Mouse (Mus musculus): Measurements from ENCODE around the gene Rfx1. TPM values are rescaled to one million over a fixed set of nuclear protein-coding genes. Genes with fewer than 3 reads are reported as not detected.

The Rfx1 gene
- total and polyA plus RNA-seq, 2 experiments from 2014 or later, result 6.0 to 29.0 TPM

GRCm38 (mm10) chr8:84144636-84145245 is 78.1 kb downstream of the Rfx1 start:
- ATAC-seq (no peak), DNase-seq (ENCODE audit: low spot score) (no peak)
- no peak for TF ChIP-seq CTCF (IDR thresholded peaks at IDR 0.05; ENCODE audit: low read depth)
- H3K9me3 ChIP-seq (ENCODE audit: low read length), result no peaks in the 10 kb centered on the region
- peaks cover 41% of the 10 kb centered on the region for H3K36me3 ChIP-seq (ENCODE audit: insufficient read depth, low read length)
- no peak overlapping the region for H3K4me3 ChIP-seq (ENCODE audit: low read length)
- no peaks in the 10 kb centered on the region for H3K27me3 ChIP-seq (ENCODE audit: insufficient read depth, low read length)
- WGBS, result 92% methylated on average over 8 of the region's 8 CpGs
- H3K4me1 ChIP-seq (ENCODE audit: insufficient read depth, low read length), result peaks cover 12% of the 10 kb centered on the region
- no peak overlapping the region for H3K27ac ChIP-seq
- no peak overlapping the region for H3K4me2 ChIP-seq (ENCODE audit: low read depth, low read length)
- H3K9ac ChIP-seq (replicated peaks; ENCODE audit: low read length), result no peak overlapping the region

MicroRNAs within 50 kb of the gene (microRNA counts, 519-probe panel; counts per million panel counts)
- 3,618 counts per million, percentile 62 among the panel's probes with 10 or more counts for microRNA mmu-miR-709

Small RNA genes within 50 kb of the gene (microRNA-seq; reads per million reads assigned to microRNA genes)
- 0 reads per million in 2 experiments for gene Mir709

Other genes starting within 250 kb of the Rfx1 start
- 393 and 469 TPM in 2 replicates for gene Adgrl1, start 166.7 kb upstream of the Rfx1 start, total RNA-seq (2014; rRNA removed)
- gene Adgrl1, start 166.7 kb upstream of the Rfx1 start, polyA plus RNA-seq (2015; fragmentation: Nextera tagmentation; extraction: Ambion mirVana), result 54.2 and 54.6 TPM in 2 replicates
- gene Gm10644, start 111.6 kb upstream of the Rfx1 start, total RNA-seq (2014; rRNA removed), result 0.40 and 1.7 TPM in 2 replicates
- 0.43 and 0.56 TPM in 2 replicates for gene Gm10644, start 111.6 kb upstream of the Rfx1 start, polyA plus RNA-seq (2015; fragmentation: Nextera tagmentation; extraction: Ambion mirVana)
- gene Asf1b, start 111.3 kb upstream of the Rfx1 start, total RNA-seq (2014; rRNA removed), result 4.7 and 5.6 TPM in 2 replicates
- gene Asf1b, start 111.3 kb upstream of the Rfx1 start, polyA plus RNA-seq (2015; fragmentation: Nextera tagmentation; extraction: Ambion mirVana), result 8.3 and 10.6 TPM in 2 replicates
- gene Prkaca, start 93.8 kb upstream of the Rfx1 start, total RNA-seq (2014; rRNA removed), result 198 and 213 TPM in 2 replicates
- 257 and 268 TPM in 2 replicates for gene Prkaca, start 93.8 kb upstream of the Rfx1 start, polyA plus RNA-seq (2015; fragmentation: Nextera tagmentation; extraction: Ambion mirVana)
- gene Samd1, start 69.2 kb upstream of the Rfx1 start, total RNA-seq (2014; rRNA removed), result 58.6 and 96.8 TPM in 2 replicates
- 5.7 and 5.9 TPM in 2 replicates for gene Samd1, start 69.2 kb upstream of the Rfx1 start, polyA plus RNA-seq (2015; fragmentation: Nextera tagmentation; extraction: Ambion mirVana)
- not detected in 2 replicates for gene 1700067K01Rik, start 65.3 kb upstream of the Rfx1 start, total RNA-seq (2014; rRNA removed)
- gene 1700067K01Rik, start 65.3 kb upstream of the Rfx1 start, polyA plus RNA-seq (2015; fragmentation: Nextera tagmentation; extraction: Ambion mirVana), result 0.49 and 0.51 TPM in 2 replicates
- gene 2210011C24Rik, start 54.7 kb upstream of the Rfx1 start, total RNA-seq (2014; rRNA removed), result 0.25 and 4.2 TPM in 2 replicates
- 1.2 and 1.9 TPM in 2 replicates for gene 2210011C24Rik, start 54.7 kb upstream of the Rfx1 start, polyA plus RNA-seq (2015; fragmentation: Nextera tagmentation; extraction: Ambion mirVana)
- gene Palm3, start 45.4 kb upstream of the Rfx1 start, total RNA-seq (2014; rRNA removed), result 4.5 and 9.6 TPM in 2 replicates
- gene Palm3, start 45.4 kb upstream of the Rfx1 start, polyA plus RNA-seq (2015; fragmentation: Nextera tagmentation; extraction: Ambion mirVana), result 8.2 and 8.8 TPM in 2 replicates
- gene Il27ra, start 24.2 kb upstream of the Rfx1 start, total RNA-seq (2014; rRNA removed), result 0.29 and 0.47 TPM in 2 replicates
- gene Il27ra, start 24.2 kb upstream of the Rfx1 start, polyA plus RNA-seq (2015; fragmentation: Nextera tagmentation; extraction: Ambion mirVana), result 0.29 and 0.62 TPM in 2 replicates
- 9.0 and 18.8 TPM in 2 replicates for gene Rln3, start 21.8 kb upstream of the Rfx1 start, total RNA-seq (2014; rRNA removed)
- 6.1 and 6.6 TPM in 2 replicates for gene Rln3, start 21.8 kb upstream of the Rfx1 start, polyA plus RNA-seq (2015; fragmentation: Nextera tagmentation; extraction: Ambion mirVana)
- 0.25 and 3.0 TPM in 2 replicates for gene Gm10643, start 1.7 kb upstream of the Rfx1 start, total RNA-seq (2014; rRNA removed)
- 1.6 and 2.4 TPM in 2 replicates for gene Gm10643, start 1.7 kb upstream of the Rfx1 start, polyA plus RNA-seq (2015; fragmentation: Nextera tagmentation; extraction: Ambion mirVana)
- 77.0 and 77.6 TPM in 2 replicates for gene Dcaf15, start 37.9 kb downstream of the Rfx1 start, total RNA-seq (2014; rRNA removed)
- gene Dcaf15, start 37.9 kb downstream of the Rfx1 start, polyA plus RNA-seq (2015; fragmentation: Nextera tagmentation; extraction: Ambion mirVana), result 18.4 and 18.5 TPM in 2 replicates
- 0.72 TPM in 1 of 2 replicates, not detected in the other for gene Podnl1, start 59.2 kb downstream of the Rfx1 start, total RNA-seq (2014; rRNA removed)
- gene Podnl1, start 59.2 kb downstream of the Rfx1 start, polyA plus RNA-seq (2015; fragmentation: Nextera tagmentation; extraction: Ambion mirVana), result 0.41 and 0.68 TPM in 2 replicates
- gene Cc2d1a, start 81.1 kb downstream of the Rfx1 start, total RNA-seq (2014; rRNA removed), result 66.2 and 75.1 TPM in 2 replicates
- 47.1 and 49.6 TPM in 2 replicates for gene Cc2d1a, start 81.1 kb downstream of the Rfx1 start, polyA plus RNA-seq (2015; fragmentation: Nextera tagmentation; extraction: Ambion mirVana)
- gene 4930432K21Rik, start 81.2 kb downstream of the Rfx1 start, total RNA-seq (2014; rRNA removed), result 3.3 and 5.9 TPM in 2 replicates
- 2.7 and 3.0 TPM in 2 replicates for gene 4930432K21Rik, start 81.2 kb downstream of the Rfx1 start, polyA plus RNA-seq (2015; fragmentation: Nextera tagmentation; extraction: Ambion mirVana)
- gene Nanos3, start 118.4 kb downstream of the Rfx1 start, total RNA-seq (2014; rRNA removed), result 2.3 and 3.2 TPM in 2 replicates
- 11.5 and 15.5 TPM in 2 replicates for gene Nanos3, start 118.4 kb downstream of the Rfx1 start, polyA plus RNA-seq (2015; fragmentation: Nextera tagmentation; extraction: Ambion mirVana)
- 44.1 and 50.6 TPM in 2 replicates for gene Zswim4, start 170.2 kb downstream of the Rfx1 start, total RNA-seq (2014; rRNA removed)
- 11.0 and 11.3 TPM in 2 replicates for gene Zswim4, start 170.2 kb downstream of the Rfx1 start, polyA plus RNA-seq (2015; fragmentation: Nextera tagmentation; extraction: Ambion mirVana)
- gene D8Ertd738e, start 182.9 kb downstream of the Rfx1 start, total RNA-seq (2014; rRNA removed), result 69.4 and 79.5 TPM in 2 replicates
- gene D8Ertd738e, start 182.9 kb downstream of the Rfx1 start, polyA plus RNA-seq (2015; fragmentation: Nextera tagmentation; extraction: Ambion mirVana), result 318 and 325 TPM in 2 replicates
- gene Mri1, start 190.5 kb downstream of the Rfx1 start, total RNA-seq (2014; rRNA removed), result 46.1 and 71.6 TPM in 2 replicates
- gene Mri1, start 190.5 kb downstream of the Rfx1 start, polyA plus RNA-seq (2015; fragmentation: Nextera tagmentation; extraction: Ambion mirVana), result 41.6 and 44.7 TPM in 2 replicates
- gene Ccdc130, start 203.5 kb downstream of the Rfx1 start, total RNA-seq (2014; rRNA removed), result 6.0 and 7.5 TPM in 2 replicates
- 12.4 and 12.9 TPM in 2 replicates for gene Ccdc130, start 203.5 kb downstream of the Rfx1 start, polyA plus RNA-seq (2015; fragmentation: Nextera tagmentation; extraction: Ambion mirVana)